Mouse (Mus musculus) liver, embryonic 14.5 days (tissue): ENCODE data around the gene Kif13a. TPM values are rescaled to one million over a fixed set of nuclear protein-coding genes. Genes with fewer than 3 reads are reported as not detected.

ENCODE experiments used
- ATAC-seq: fragments of 200-750 bp; cut with Nextera tagmentation; 2 replicates; pipeline ENCODE4 v1.8.0; 2017; ENCODE audit warnings: moderate number of reproducible peaks, mild to moderate bottlenecking, moderate library complexity; ENCODE audit not compliant: insufficient read depth
- DNase-seq, 3 experiments: peaks; one replicate each; pipeline ENCODE4 v3.0.0-alpha.2; 2012 to 2013; ENCODE audit warnings: low read depth in 3 of 3, low spot score in 3 of 3
- H3K27ac ChIP-seq: fragments of 300-500 bp; sonication (generic); 2 replicates; pipeline ENCODE4 v1.5.1; 2014; ENCODE audit warnings: moderate library complexity, mild to moderate bottlenecking, control low read depth, inconsistent platforms
- H3K27me3 ChIP-seq: fragments of 300-500 bp; sonication (generic); 2 replicates; pipeline ENCODE4 v1.6.1; 2014; ENCODE audit warnings: mild to moderate bottlenecking, low read length, moderate library complexity; ENCODE audit not compliant: control insufficient read depth, insufficient read depth
- H3K36me3 ChIP-seq: fragments of 300-500 bp; sonication (generic); replicated peaks from 2 replicates; pipeline ENCODE4 v1.6.1; 2014; ENCODE audit warnings: low read depth; ENCODE audit not compliant: control insufficient read depth, insufficient read depth
- H3K4me1 ChIP-seq, 2 experiments: fragments of 200-500 bp in 1 of 2; fragments of 300-500 bp in 1 of 2; sonication (generic) in 1 of 2; replicated peaks; 2 replicates each; pipeline ENCODE4 v1.6.1; 2012 to 2014; ENCODE audit warnings: antibody characterized with exemption in 1 of 2, inconsistent platforms in 1 of 2, low read length in 1 of 2; ENCODE audit not compliant: control insufficient read depth in 2 of 2, insufficient read depth in 2 of 2
- H3K4me2 ChIP-seq: fragments of 300-500 bp; sonication (generic); 2 replicates; pipeline ENCODE4 v1.6.1; 2014; ENCODE audit warnings: low read depth, mild to moderate bottlenecking, control low read depth, moderate library complexity
- H3K4me3 ChIP-seq, 2 experiments: fragments of 200-500 bp in 1 of 2; fragments of 300-500 bp in 1 of 2; sonication (generic) in 1 of 2; 2 replicates each; pipeline ENCODE4 v1.5.1; 2012 to 2014; ENCODE audit warnings: low read depth in 2 of 2, low read length in 2 of 2, mild to moderate bottlenecking in 2 of 2, control low read depth in 1 of 2, inconsistent platforms in 1 of 2, moderate library complexity in 1 of 2; ENCODE audit not compliant: insufficient read depth in 1 of 2
- H3K9ac ChIP-seq: fragments of 300-500 bp; sonication (generic); replicated peaks from 2 replicates; pipeline ENCODE4 v1.6.1; 2014; ENCODE audit warnings: mild to moderate bottlenecking, control low read depth, moderate library complexity
- H3K9me3 ChIP-seq: fragments of 300-500 bp; sonication (generic); 2 replicates; pipeline ENCODE4 v1.6.1; 2016; ENCODE audit warnings: low read length, mixed read lengths; ENCODE audit not compliant: control insufficient read depth
- CTCF ChIP-seq: IDR thresholded peaks from 2 replicates; pipeline ENCODE4 v1.5.1; 2016; ENCODE audit warnings: antibody characterized with exemption, low read depth, control low read depth
- EP300 ChIP-seq: IDR thresholded peaks from 2 replicates; pipeline ENCODE4 v1.6.1; 2016; ENCODE audit warnings: antibody characterized with exemption, low read depth
- WGBS: fragments of 180-500 bp; shearing (Covaris S2); extraction: QIAGEN DNeasy Blood & Tissue Kit; methylation state at CpG from one replicate; pipeline ENCODE4 v1.1.7; 2014; ENCODE audit not compliant: insufficient replicate concordance; 5-methylcytosine and 5-hydroxymethylcytosine counted together
- polyA plus RNA-seq, 2 experiments: library from polyadenylated mRNA; depleted of rRNA in 1 of 2; stranded (reverse) in 1 of 2; unstranded in 1 of 2; fragments of >200 nt; fragmentation: Nextera tagmentation in 1 of 2; extraction: Ambion mirVana in 1 of 2; gene quantifications; 2 replicates each; pipeline versions ENCODE4 v1.2.1 to v1.2.3; 2012 to 2014

Kif13a gene
- polyA plus RNA-seq, 2 experiments: 2.1 to 3.1 TPM

GRCm38 (mm10) chr13:46757946-46758345 lies 171.7 kb downstream of the Kif13a start:
- Histone ChIP-seq H3K4me3 (no peak overlapping the region), H3K9ac (no peak overlapping the region), H3K4me1 (no peaks in the 10 kb centered on the region), H3K4me2 (no peak overlapping the region), H3K9me3 (no peaks in the 10 kb centered on the region), H3K36me3 (no peaks in the 10 kb centered on the region), H3K27ac (no peak overlapping the region), H3K27me3 (no peaks in the 10 kb centered on the region)
- DNase-seq (no peak), ATAC-seq (no peak)
- WGBS: 77% methylated on average over 7 of the region's 7 CpGs
- TF ChIP-seq CTCF (no peak), EP300 (no peak)

GRCm38 (mm10) chr13:46753294-46753693 lies 176.4 kb downstream of the Kif13a start:
- H3K4me3 ChIP-seq: no peak overlapping the region
- whole genome bisulfite sequencing: 71% methylated on average over 5 of the region's 5 CpGs
- no peak overlapping the region for H3K4me2 ChIP-seq
- no peak for TF ChIP-seq CTCF
- no peak for TF ChIP-seq EP300
- no peaks in the 10 kb centered on the region for H3K36me3 ChIP-seq
- H3K9ac ChIP-seq: no peak overlapping the region
- no peak for DNase-seq
- H3K4me1 ChIP-seq: peaks cover under 1 to 7% of the 10 kb centered on the region in 2 experiments; a peak in 2 of 4 replicates
- H3K9me3 ChIP-seq: no peaks in the 10 kb centered on the region
- H3K27me3 ChIP-seq: no peaks in the 10 kb centered on the region
- no peak for ATAC-seq
- H3K27ac ChIP-seq: no peak overlapping the region

GRCm38 (mm10) chr13:46752566-46753229 lies 177.0 kb downstream of the Kif13a start:
- H3K36me3 ChIP-seq: no peaks in the 10 kb centered on the region
- peaks cover 6 to 13% of the 10 kb centered on the region in 2 experiments; a peak in 2 of 4 replicates for H3K4me1 ChIP-seq
- WGBS: 70% methylated on average over 13 of the region's 13 CpGs
- H3K4me2 ChIP-seq: no peak overlapping the region
- no peak overlapping the region for H3K9ac ChIP-seq
- TF ChIP-seq EP300 (no peak), CTCF (no peak)
- no peak for ATAC-seq
- no peak overlapping the region for H3K27ac ChIP-seq
- no peaks in the 10 kb centered on the region for H3K27me3 ChIP-seq
- no peak for DNase-seq
- no peak overlapping the region for H3K4me3 ChIP-seq
- no peaks in the 10 kb centered on the region for H3K9me3 ChIP-seq

- ATAC-seq (peak; percentile 87), DNase-seq (peak in 1 of 3 experiments; percentile 23)
- no peak overlapping the region for H3K4me2 ChIP-seq
Observed at GRCm38 (mm10) chr13:46748138-46748873, 181.4 kb downstream of the Kif13a start.

GRCm38 (mm10) chr13:46743821-46744220 lies 185.8 kb downstream of the Kif13a start:
- H3K4me3 ChIP-seq: no peak overlapping the region
- no peak overlapping the region for H3K9ac ChIP-seq
- peaks cover 14 to 24% of the 10 kb centered on the region in 2 experiments for H3K4me1 ChIP-seq
- no peak overlapping the region for H3K27ac ChIP-seq
- ATAC-seq: no peak
- H3K9me3 ChIP-seq: no peaks in the 10 kb centered on the region
- TF ChIP-seq CTCF (no peak), EP300 (no peak)
- DNase-seq: no peak
- no peaks in the 10 kb centered on the region for H3K27me3 ChIP-seq
- no peaks in the 10 kb centered on the region for H3K36me3 ChIP-seq
- no peak overlapping the region for H3K4me2 ChIP-seq
- 71% methylated on average over 8 of the region's 8 CpGs for WGBS

More at GRCm38 (mm10) chr13:46748138-46748873, 181.4 kb downstream of the Kif13a start:
- WGBS: 22% methylated on average over 5 of the region's 5 CpGs
- TF ChIP-seq CTCF (no peak), EP300 (peak; percentile 47; the same call in 1 of the 2 replicates)
- no peaks in the 10 kb centered on the region for H3K36me3 ChIP-seq
- H3K4me1 ChIP-seq: peaks cover 7 to 14% of the 10 kb centered on the region in 2 experiments; a peak in 2 of 4 replicates
- no peak overlapping the region; the same call in 1 of the 2 replicates for H3K27ac ChIP-seq
- H3K27me3 ChIP-seq: no peaks in the 10 kb centered on the region
- H3K9ac ChIP-seq: no peak overlapping the region
- no peak overlapping the region for H3K4me3 ChIP-seq
- no peaks in the 10 kb centered on the region for H3K9me3 ChIP-seq
